Mouse (Mus musculus): ENCODE measurements around the gene Gm13941. TPM values are rescaled to one million over a fixed set of nuclear protein-coding genes. Genes with fewer than 3 reads are reported as not detected.

Gm13941 gene
- not detected for total RNA-seq (2021)
- long read RNA-seq, experiment 1, result 0 reads
- long read RNA-seq, experiment 2, result 0 reads

DNA sequence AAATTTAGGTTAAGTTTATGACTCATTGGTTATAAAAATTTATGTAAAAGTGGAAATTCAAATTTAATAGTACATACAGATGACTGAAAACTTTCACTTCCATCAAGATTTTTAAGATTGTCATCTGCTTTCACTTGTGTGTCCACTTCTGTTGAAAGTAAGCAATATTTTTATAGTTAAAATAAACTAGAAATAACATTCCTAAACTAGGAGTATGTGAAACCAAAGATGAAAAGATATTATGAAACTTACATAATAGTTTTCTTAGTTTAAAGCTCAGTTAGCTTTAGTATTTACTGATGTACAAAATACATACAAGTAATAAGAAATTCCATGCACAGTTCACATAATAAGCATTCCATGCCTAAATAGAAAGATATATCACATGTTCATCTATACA, at the start of gene Gm13941:
TSS of gene Gm13941 (minus strand) at position 101 of the 400 bp plus-strand sequence.
- DNase-seq (ENCODE audit: low spot score in 2 of 2), result no peak

DNA sequence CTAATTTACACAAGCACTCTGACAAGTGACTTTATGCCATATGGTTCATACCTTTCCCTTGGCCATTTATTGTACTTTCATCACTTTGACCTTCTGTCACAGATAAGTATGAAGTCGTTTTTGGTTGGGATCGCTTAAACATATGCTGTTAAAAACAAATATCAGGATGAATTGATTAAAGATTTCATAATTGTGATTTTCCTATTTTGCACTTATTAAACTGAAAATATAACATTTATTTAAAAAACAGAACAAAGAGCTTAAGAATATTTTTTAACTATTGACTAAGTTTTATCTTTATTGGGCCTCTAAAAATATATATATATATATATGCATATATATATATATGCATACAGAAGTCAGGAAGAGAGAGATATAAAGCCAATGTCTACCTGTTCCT, 47.1 kb upstream of the Gm13941 start, which contains the start of gene Gm15130:
TSS of gene Gm15130 (minus strand) at position 101 of the 400 bp plus-strand sequence.
- no peak for DNase-seq (ENCODE audit: low spot score in 2 of 2)

GRCm38 (mm10) chr2:111135739-111136138, 30.0 kb upstream of the Gm13941 start:
- DNase-seq (ENCODE audit: low spot score in 2 of 2), result no peak

DNA sequence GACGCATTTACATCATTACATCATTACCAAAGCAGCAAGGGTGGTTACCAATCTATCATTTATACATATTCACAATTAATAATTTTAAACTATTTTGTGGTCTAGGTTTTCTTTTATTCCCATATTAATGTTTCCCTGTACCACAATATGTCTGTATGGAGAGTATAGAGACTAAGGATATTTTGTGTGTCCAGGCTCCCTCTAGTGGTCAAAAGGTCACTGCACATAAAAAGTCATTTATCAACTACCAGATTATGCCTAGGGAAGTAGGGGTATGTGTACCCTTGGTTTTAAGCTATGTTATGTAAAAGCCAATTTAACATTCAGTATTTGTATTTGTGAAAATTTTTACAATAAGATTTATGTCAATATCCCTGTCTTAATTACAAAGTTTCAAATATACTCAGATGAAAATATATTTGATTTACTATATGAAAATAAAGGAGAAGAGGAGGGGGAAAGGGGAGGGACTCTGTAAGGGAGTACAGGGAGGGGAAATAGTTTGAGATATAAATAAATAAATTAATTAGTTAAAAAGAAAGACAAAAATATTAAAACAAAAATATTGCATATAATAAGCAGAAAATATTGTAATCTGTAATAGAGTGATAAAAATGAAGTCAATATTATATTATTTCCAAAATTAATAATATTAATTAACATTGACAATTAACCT, 47.1 kb downstream of the Gm13941 start:
- no peak for DNase-seq (ENCODE audit: low spot score in 2 of 2)

Other genes starting within 250 kb of the Gm13941 start
- under 1 TPM; 0.10 to 0.34 TPM for gene Ano3, start 155.1 kb downstream of the Gm13941 start, total RNA-seq (2021)
- gene Gm15130, start 47.0 kb upstream of the Gm13941 start, total RNA-seq (2021), result not detected
- not detected for gene 4930430A15Rik, start 123.6 kb upstream of the Gm13941 start, total RNA-seq (2021)
- gene Olfr1275, start 129.3 kb upstream of the Gm13941 start, total RNA-seq (2021), result not detected
- not detected for gene Olfr1276, start 148.5 kb upstream of the Gm13941 start, total RNA-seq (2021)
- gene Olfr1277, start 168.1 kb upstream of the Gm13941 start, total RNA-seq (2021), result not detected
- gene Olfr1278, start 184.2 kb upstream of the Gm13941 start, total RNA-seq (2021), result not detected
- gene Olfr1279, start 194.7 kb upstream of the Gm13941 start, total RNA-seq (2021), result not detected
- not detected for gene Olfr1280, start 208.0 kb upstream of the Gm13941 start, total RNA-seq (2021)
- not detected for gene Olfr1281, start 220.5 kb upstream of the Gm13941 start, total RNA-seq (2021)
- not detected for gene Olfr1282, start 230.1 kb upstream of the Gm13941 start, total RNA-seq (2021)

Measured in gastrocnemius, postnatal 4 days (tissue).